Mouse (Mus musculus): ENCODE data around the gene Rabl3.
A peak's percentile ranks its signal among the peaks of the same experiment; 100 is the strongest.

The Rabl3 gene

GRCm38 (mm10) chr16:37599326-37599725, 59.6 kb downstream of the Rabl3 start:
- no peak for DNase-seq

GRCm38 (mm10) chr16:37603431-37603830, 63.7 kb downstream of the Rabl3 start:
- DNase-seq = no peak

GRCm38 (mm10) chr16:37604243-37604642, 64.6 kb downstream of the Rabl3 start:
- no peak for DNase-seq

- DNase-seq = no peak
Observed at GRCm38 (mm10) chr16:37610333-37610732, 70.6 kb downstream of the Rabl3 start.

GRCm38 (mm10) chr16:37611072-37611471, 71.4 kb downstream of the Rabl3 start:
- no peak for DNase-seq

GRCm38 (mm10) chr16:37612013-37612412, 72.3 kb downstream of the Rabl3 start:
- DNase-seq = no peak

- DNase-seq = no peak
Observed at GRCm38 (mm10) chr16:37614540-37614939, 74.9 kb downstream of the Rabl3 start.

GRCm38 (mm10) chr16:37615429-37615828, 75.7 kb downstream of the Rabl3 start:
- DNase-seq = no peak

- DNase-seq = no peak
Observed at GRCm38 (mm10) chr16:37616104-37616503, 76.4 kb downstream of the Rabl3 start.

GRCm38 (mm10) chr16:37617695-37618094, 78.0 kb downstream of the Rabl3 start:
- peak; percentile 40 to 50 for DNase-seq

Data from cerebellum, postnatal 14 days (tissue).